Mouse (Mus musculus): ENCODE data around the gene Slc22a30.
"Not testable (repeated sequence)": the region's sequence is repeated elsewhere in the genome, so short reads cannot be mapped to it uniquely, and the experiment has no call there.

Slc22a30 gene

DNA sequence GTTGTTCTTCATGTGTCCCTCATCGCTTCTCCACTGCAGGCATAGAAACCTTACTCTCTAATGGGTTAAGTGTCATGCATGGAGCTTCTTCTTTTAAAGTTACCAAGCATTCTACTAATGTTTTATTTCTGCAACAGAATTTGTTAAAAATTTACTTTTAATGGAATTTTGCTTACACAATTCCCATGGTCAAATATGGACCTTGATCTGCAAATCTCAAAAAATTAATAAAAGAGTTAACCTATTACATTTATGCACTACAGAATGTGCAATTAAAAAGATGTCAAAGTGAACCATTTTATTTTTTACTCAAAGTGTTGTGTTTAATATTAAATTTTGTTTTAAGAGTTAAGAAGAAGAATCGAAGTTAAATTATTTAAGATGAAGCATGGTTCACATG lies at the start of gene Slc22a30:
TSS of gene Slc22a30 (minus strand) at position 101 of the 400 bp plus-strand sequence.
- DNase-seq (ENCODE audit: low spot score in 2 of 2), result not testable (repeated sequence)

DNA sequence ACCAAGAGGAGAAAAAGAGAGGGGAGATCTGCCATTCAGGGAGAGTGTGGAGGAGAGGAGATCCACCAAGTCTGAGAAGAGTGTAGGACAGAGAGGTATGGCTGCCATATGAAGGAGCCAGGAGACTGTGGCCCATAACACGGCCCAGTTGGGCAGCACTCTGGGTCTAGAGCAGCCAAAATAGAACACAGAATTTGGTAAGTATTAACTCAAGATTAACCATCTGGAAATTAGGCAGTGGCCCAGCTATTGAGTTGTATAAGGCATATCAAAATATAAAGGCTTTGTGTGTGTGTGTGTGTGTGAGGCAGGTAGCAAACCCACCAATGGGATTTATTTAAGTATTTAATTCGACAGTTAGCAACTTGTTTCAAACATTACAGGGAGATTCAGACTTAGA lies 43.4 kb upstream of the Slc22a30 start:
- DNase-seq (ENCODE audit: low spot score in 2 of 2), result no peak

DNA sequence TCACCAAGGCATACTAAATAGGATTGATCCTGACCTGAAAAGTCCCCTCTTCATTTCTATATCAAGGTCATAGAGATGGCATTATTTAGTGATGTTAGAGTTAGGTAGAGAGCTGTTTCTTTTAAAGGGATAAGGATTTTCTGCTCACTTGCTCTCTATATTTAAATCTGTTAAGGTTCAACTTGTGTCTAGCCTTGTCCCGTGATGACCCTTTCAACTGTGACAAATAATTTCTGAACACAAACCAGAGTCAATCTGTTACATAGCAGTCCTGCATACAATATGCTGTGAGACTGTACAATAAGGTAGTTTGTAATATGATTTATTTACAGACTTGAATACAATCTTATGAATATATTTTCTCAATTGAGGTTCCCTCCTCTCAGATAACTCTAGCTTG lies 42.6 kb upstream of the Slc22a30 start:
- no peak for DNase-seq (ENCODE audit: low spot score in 2 of 2)

DNA sequence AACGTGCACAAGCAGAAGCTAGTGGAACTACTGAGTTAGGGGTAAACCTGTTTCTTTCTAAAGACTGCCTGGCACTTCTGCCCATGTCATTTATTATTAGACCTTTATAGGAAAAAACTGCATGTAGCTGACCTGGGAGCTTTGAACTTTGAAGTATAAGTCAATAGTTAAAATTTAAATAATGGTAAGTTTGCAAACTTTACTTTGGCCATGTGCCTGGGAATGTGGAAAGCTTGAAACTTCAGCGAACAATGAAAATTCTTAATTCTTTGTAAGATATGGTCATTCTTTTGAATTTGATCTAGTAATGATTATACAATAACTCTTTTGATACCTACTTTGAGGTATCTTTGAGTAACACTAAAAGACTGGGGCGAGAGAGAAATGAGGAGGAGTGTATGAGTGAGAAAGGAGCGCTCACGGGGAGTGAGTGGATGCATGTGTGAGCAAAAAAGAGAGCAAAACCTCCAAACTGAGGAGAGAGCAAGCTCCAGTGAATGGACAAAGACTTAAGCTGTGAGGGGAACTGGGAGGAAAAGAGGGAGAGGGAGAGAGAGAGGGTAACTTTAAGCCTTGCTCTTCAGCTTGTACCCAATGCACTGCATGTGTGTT lies 26.2 kb upstream of the Slc22a30 start:
- no peak for DNase-seq (ENCODE audit: low spot score in 2 of 2)

DNA sequence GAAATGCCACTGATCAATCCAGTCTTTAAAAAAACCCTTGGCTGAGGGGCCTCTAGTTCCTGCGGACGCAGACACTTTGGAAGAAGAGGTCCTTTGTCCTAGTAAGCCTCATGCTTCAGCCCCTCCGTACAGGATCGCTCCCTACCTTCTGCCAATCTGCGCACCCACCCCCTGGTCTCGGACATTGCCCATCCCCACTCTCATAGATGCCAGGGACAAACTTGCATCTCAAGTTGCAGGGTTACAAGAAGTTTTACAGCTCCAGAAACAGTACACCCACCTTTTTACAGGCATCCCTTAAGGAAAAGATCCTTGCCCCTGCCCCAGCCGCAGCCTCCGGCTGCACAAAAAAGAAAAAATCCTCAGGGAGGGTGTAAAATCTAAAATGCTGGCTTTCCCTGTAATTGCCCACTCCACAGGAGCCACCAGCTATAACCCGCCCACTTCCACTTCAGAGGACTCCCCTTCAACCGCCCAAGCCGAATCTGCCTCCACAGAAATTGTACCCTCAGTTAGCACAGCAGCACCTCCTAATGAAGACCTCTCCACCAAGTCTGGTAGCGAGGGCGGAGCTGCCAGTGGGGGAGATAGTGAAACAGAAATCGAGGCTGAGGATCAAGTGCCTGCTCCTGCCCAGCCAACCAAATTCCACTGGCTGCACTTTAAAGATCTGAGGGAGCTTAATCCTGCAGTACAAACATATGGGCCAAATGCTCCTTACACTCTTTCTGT lies 2.5 kb upstream of the Slc22a30 start:
- DNase-seq (ENCODE audit: low spot score in 2 of 2), result not testable (repeated sequence)
